Mouse (Mus musculus): ENCODE results near the gene Strip2. TPM values are rescaled to one million over a fixed set of nuclear protein-coding genes. Genes with fewer than 3 reads are reported as not detected.

The Strip2 gene
- 2.8 TPM for polyA plus RNA-seq (2014; fragmentation: Illumina TruSeq; extraction: RNeasy Lipid Tissue Mini Kit (QIAGEN cat#74804); ENCODE audit: low read depth, low replicate concordance)

DNA sequence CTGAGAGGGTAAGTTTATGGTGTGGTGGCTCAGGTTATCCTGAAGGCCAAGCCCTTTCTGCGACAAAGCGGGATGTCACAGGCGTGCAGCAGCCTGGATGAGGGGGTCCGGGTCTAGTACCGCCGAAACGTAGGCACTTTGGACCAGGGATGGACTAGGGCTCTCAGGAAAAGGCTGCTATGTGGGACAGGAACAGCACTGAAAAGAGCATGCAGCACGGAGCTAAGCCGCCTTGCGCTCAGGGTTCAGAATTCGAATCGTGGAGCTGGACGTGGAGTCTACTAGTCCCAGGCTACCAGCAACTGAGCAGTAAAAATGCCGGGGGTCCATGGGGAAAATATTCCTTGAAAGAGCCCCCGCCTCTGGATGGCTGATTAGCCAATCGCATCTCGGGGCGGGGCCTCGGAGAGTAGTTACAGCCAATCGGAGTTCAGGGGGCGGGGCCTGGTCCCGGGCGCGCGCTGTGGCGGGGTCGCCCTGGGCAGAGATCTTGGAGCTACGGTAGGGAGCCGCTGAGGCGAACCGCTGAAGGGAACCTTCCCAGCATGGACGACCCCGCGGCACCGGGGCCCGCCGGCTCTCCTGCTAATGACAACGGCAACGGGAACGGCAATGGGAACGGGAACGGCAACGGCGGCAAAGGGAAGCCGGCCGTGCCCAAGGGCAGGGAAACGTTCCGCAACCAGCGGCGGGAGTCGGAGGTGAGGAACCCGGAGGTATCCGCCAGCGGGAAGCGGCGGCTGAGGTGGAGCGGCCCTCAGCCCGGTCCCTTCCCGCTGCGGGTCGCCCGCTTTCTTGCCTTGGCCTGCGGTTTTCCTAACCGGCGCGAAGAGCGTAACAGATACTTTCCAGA, at the start of gene Strip2:
Strip2 (plus strand) TSS at position 483 of the 853 bp plus-strand sequence.

Other genes starting within 250 kb of the Strip2 start
- gene Tspan33, start 222.8 kb upstream of the Strip2 start, polyA plus RNA-seq (2014; fragmentation: Illumina TruSeq; extraction: RNeasy Lipid Tissue Mini Kit (QIAGEN cat#74804); ENCODE audit: low read depth, low replicate concordance): 0.29 TPM
- gene Smo, start 181.5 kb upstream of the Strip2 start, polyA plus RNA-seq (2014; fragmentation: Illumina TruSeq; extraction: RNeasy Lipid Tissue Mini Kit (QIAGEN cat#74804); ENCODE audit: low read depth, low replicate concordance): 17.9 TPM
- 305 TPM for gene Ahcyl2, start 149.0 kb upstream of the Strip2 start, polyA plus RNA-seq (2014; fragmentation: Illumina TruSeq; extraction: RNeasy Lipid Tissue Mini Kit (QIAGEN cat#74804); ENCODE audit: low read depth, low replicate concordance)
- 7.6 TPM for gene Nrf1, start 131.0 kb downstream of the Strip2 start, polyA plus RNA-seq (2014; fragmentation: Illumina TruSeq; extraction: RNeasy Lipid Tissue Mini Kit (QIAGEN cat#74804); ENCODE audit: low read depth, low replicate concordance)